Mouse (Mus musculus): ENCODE data around the gene Cd68. TPM values are rescaled to one million over a fixed set of nuclear protein-coding genes. Genes with fewer than 3 reads are reported as not detected.

The Cd68 gene
- total and polyA plus RNA-seq, 3 experiments = 82.2 to 343 (median 122) TPM

DNA sequence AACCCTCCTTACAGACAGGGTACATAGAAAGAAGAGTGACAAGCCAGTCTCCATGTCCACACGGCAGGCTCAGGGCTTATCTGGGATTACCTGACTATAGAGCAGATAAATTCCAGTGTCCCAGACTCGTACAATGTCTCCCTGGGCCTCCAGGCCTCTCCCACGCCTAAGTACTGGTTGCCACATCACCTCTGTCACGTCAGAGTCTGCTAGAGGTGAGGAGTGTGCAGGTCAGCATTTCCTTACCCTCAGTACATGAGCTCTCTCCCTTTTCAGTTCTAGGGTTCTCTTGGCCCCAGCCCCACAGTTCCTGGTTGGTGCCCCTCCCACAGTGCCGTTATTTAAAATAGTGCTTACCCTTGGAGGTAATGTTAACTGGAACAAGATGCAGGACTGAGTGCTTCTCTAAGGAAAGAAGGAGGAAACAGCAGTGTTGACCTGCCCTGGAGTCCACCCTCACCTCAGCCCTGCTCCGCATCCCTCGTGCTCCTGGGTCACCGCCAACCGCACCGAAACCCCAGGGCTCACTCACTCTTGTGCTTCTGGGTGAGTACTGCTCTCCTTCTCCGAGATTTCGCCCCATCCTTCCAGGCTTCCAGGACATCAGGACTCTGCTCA is 18.3 kb upstream of the Cd68 start:
- in situ Hi-C loops (cut with MboI; ENCODE audit: low pct_ligation_motif_present, low pct_unique_long_range_greater_than_20kb, low sequenced_read_pairs) = loop anchor here (5.0 to 10.0 kb wide), 2 partner anchors 61 to 193 kb away; partner anchors contain the start of gene Tmem95
- no peak overlapping the region for H3K4me3 ChIP-seq (replicated peaks in 1 of 3; ENCODE audit: low read depth in 2 of 3, low read length in 2 of 3, poor library complexity in 1 of 3)
- no peak overlapping the region for H3K4me2 ChIP-seq (ENCODE audit: insufficient read depth, low read depth, poor library complexity, severe bottlenecking)
- H3K9ac ChIP-seq (ENCODE audit: insufficient read depth, low read depth) = no peak overlapping the region
- TF ChIP-seq POLR2A (IDR thresholded peaks at IDR 0.05; ENCODE audit: low read depth, low read length) (no peak), SIN3A (IDR thresholded peaks at IDR 0.05; ENCODE audit: low read length) (no peak), MAX (IDR thresholded peaks at IDR 0.05; ENCODE audit: low read length) (no peak), SMC3 (IDR thresholded peaks at IDR 0.05; ENCODE audit: low read depth, low read length) (no peak), MAZ (IDR thresholded peaks at IDR 0.05; ENCODE audit: low read depth, low read length) (no peak), NRF1 (IDR thresholded peaks at IDR 0.05; ENCODE audit: low read depth, low read length) (no peak), UBTF (IDR thresholded peaks at IDR 0.05; ENCODE audit: low read depth, low read length) (no peak), MAFK (IDR thresholded peaks at IDR 0.05; ENCODE audit: insufficient replicate concordance, low read length) (no peak), TBP (conservative IDR thresholded peaks at IDR 0.05; ENCODE audit: low read depth, low read length) (no peak), ELF1 (IDR thresholded peaks at IDR 0.05; ENCODE audit: low read depth, low read length) (no peak), ZMIZ1 (IDR thresholded peaks at IDR 0.05; ENCODE audit: low read depth, low read length) (no peak)
- H3K79me2 ChIP-seq (replicated peaks; ENCODE audit: control insufficient read depth, extremely low read depth, insufficient read depth, poor library complexity, severe bottlenecking) = peaks cover 24% of the 10 kb centered on the region
- no peaks in the 10 kb centered on the region for H3K9me3 ChIP-seq (replicated peaks; ENCODE audit: low read length)
- peaks cover 7 to 10% of the 10 kb centered on the region in 2 experiments for H3K36me3 ChIP-seq (replicated peaks in 1 of 2; ENCODE audit: control insufficient read depth in 1 of 2, insufficient read depth in 1 of 2, low read length in 1 of 2)
- DNase-seq (ENCODE audit: extremely low read depth) = no peak
- H3K4me1 ChIP-seq (ENCODE audit: control insufficient read depth in 1 of 2, insufficient read depth in 2 of 2) = peaks cover 4 to 41% of the 10 kb centered on the region in 2 experiments
- dilution Hi-C loops (cut with MboI; ENCODE audit: extremely low pct_ligation_motif_present, extremely low pct_unique_long_range_greater_than_20kb, low sequenced_read_pairs) = no loop called here
- H3K27me3 ChIP-seq (replicated peaks) = no peaks in the 10 kb centered on the region
- no peak overlapping the region for H3K27ac ChIP-seq (ENCODE audit: insufficient read depth, low read depth)

DNA sequence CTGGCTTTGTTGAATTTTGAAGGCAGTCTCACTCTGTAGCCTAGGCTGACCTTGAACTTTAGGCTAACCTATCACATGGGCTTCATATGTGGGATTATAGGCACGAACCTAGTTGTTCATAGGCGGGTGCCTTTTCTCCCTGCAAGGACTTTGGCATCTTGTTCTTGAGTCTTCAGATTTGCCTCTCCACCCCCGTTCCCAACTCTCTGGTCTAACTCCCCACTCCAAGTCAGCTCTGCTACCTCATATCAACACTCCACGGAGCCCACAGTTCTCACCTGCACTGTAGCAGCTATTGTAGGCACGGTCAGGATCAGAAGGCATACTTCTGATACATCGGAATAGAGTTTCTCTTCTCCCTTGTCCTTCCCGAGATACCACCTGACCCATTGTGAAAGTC is 17.6 kb upstream of the Cd68 start:
- TF ChIP-seq CTCF (conservative IDR thresholded peaks at IDR 0.05 in 1 of 2, IDR thresholded peaks at IDR 0.05 in 1 of 2; ENCODE audit: low read depth in 2 of 2, low read length in 2 of 2) (no peak), USF2 (conservative IDR thresholded peaks at IDR 0.05; ENCODE audit: low read depth, low read length) (no peak), USF1 (IDR thresholded peaks at IDR 0.05; ENCODE audit: low read depth, low read length) (no peak), ZKSCAN1 (IDR thresholded peaks at IDR 0.05; ENCODE audit: borderline replicate concordance, low read depth, low read length) (no peak), CHD1 (IDR thresholded peaks at IDR 0.05; ENCODE audit: low read depth, low read length) (no peak), MEF2A (IDR thresholded peaks at IDR 0.05; ENCODE audit: borderline replicate concordance, low read depth, low read length) (no peak), ELF1 (IDR thresholded peaks at IDR 0.05; ENCODE audit: low read depth, low read length) (no peak), CHD2 (IDR thresholded peaks at IDR 0.05; ENCODE audit: low read length) (no peak), ETS1 (conservative IDR thresholded peaks at IDR 0.05; ENCODE audit: low read depth, low read length) (no peak), BHLHE40 (IDR thresholded peaks at IDR 0.05; ENCODE audit: low read depth, low read length) (no peak), IRF4 (IDR thresholded peaks at IDR 0.05; ENCODE audit: low read depth, low read length) (no peak), RAD21 (IDR thresholded peaks at IDR 0.05; ENCODE audit: low read depth, low read length) (no peak), TCF12 (IDR thresholded peaks at IDR 0.05; ENCODE audit: low read depth, low read length) (no peak), SMC3 (IDR thresholded peaks at IDR 0.05; ENCODE audit: low read depth, low read length) (no peak)
- Histone ChIP-seq H3K27me3 (replicated peaks) (no peaks in the 10 kb centered on the region), H3K79me2 (replicated peaks; ENCODE audit: control insufficient read depth, extremely low read depth, insufficient read depth, poor library complexity, severe bottlenecking) (peaks cover 30% of the 10 kb centered on the region), H3K4me1 (ENCODE audit: control insufficient read depth in 1 of 2, insufficient read depth in 2 of 2) (peaks cover 4 to 46% of the 10 kb centered on the region in 2 experiments), H3K27ac (ENCODE audit: insufficient read depth, low read depth) (no peak overlapping the region), H3K4me2 (ENCODE audit: insufficient read depth, low read depth, poor library complexity, severe bottlenecking) (no peak overlapping the region), H3K36me3 (replicated peaks in 1 of 2; ENCODE audit: control insufficient read depth in 1 of 2, insufficient read depth in 1 of 2, low read length in 1 of 2) (peaks cover 12 to 15% of the 10 kb centered on the region in 2 experiments), H3K9me3 (replicated peaks; ENCODE audit: low read length) (no peaks in the 10 kb centered on the region), H3K4me3 (replicated peaks in 1 of 3; ENCODE audit: low read depth in 2 of 3, low read length in 2 of 3, poor library complexity in 1 of 3) (no peak overlapping the region), H3K9ac (ENCODE audit: insufficient read depth, low read depth) (no peak overlapping the region)
- in situ Hi-C loops (cut with MboI; ENCODE audit: low pct_ligation_motif_present, low pct_unique_long_range_greater_than_20kb, low sequenced_read_pairs) = loop anchor here (5.0 to 10.0 kb wide), 2 partner anchors 61 to 194 kb away; partner anchors contain the start of gene Tmem95
- DNase-seq (ENCODE audit: extremely low read depth) = no peak
- dilution Hi-C loops (cut with MboI; ENCODE audit: extremely low pct_ligation_motif_present, extremely low pct_unique_long_range_greater_than_20kb, low sequenced_read_pairs) = no loop called here

Data from CH12.LX (cell line).